Mouse (Mus musculus) cerebellum, adult 9-11 months (tissue): Measurements from ENCODE around the gene 2310007B03Rik.
A peak's percentile ranks its signal among the peaks of the same experiment; 100 is the strongest.

Experiments
- DNase-seq: peaks from one replicate; pipeline ENCODE4 v3.0.0; 2022

The 2310007B03Rik gene

DNA sequence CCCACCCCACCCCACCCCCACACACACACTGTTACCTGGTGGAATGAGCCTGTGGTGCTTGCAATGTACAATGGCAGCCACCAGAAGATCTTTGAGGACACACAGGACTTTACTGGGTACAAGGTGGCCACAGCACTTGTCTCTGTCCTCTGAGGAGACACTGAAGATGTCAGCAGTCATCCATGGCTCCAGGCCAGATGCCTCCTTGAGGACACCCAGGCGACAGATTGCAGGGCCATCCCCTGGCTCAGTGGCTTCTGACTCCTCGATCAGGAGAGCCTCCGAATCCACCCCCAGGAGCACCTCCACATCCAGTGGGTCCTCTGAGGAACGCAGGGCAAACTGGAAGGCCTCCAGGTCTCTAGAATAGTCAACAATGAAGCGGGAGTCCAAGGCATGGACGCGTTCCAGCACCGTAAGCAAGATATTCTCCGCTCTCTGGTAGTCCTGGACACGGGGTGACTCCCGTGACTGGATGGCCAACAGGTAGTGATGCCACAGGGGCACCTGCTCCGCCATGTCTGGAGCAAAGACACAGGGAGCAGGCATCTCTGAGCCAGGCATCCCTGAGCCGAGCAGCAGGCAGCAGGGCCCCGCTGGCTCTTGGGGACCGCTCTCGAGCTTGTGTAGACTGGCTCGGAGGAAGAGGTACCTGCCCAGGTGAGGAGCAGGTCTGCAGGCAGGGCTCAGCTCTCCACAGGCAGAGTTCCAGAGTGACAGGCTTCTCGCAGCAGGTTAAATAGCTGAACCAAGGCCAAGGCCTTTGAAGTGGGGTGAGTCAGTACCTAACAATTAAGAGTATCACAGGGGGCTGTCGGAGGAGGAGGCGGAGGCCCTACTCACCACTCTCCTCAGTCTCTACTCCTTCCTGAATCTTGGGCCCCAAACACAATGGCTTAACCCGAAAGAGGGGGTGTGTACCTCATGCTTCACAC, 915 bp downstream of the 2310007B03Rik start:
- DNase-seq: peak; percentile 30

DNA sequence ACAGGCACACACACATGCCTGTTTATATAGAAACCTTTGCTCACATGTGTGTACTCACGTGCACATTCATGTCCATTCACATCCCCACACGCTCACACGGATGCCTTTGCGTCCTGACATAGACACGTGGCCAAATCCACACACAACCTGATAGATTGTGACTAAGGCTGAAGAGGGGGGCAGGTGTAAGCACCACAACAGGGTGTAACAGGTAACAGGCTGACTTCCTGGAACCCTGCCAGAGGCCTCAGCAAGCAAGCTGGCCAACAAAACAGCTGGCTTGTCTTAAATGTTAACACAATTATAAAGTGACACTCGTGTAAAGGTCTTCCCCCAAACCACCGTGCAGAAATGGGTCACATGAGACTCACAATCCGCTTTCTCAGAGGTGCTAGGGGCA, 1.8 kb downstream of the 2310007B03Rik start:
- no peak for DNase-seq

DNA sequence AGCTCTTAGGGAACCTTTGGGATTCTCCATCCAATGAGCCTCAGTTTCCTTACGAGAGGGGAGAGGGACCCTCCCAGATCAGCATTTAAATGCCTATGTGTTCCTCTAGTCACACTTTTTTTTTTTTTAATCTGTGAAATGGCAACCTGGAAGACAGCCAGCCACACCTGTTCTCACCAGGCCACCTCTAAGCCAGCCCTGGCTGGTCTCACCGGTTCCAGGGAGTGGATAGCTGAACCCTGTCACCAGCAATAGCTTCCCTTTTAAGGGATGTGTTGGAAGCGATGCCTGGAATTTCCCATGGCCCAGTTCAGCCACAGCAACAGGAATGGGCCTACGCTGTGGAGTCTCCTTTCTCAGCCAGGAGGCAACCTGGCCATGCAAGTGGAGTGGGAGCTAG, 3.2 kb downstream of the 2310007B03Rik start:
- DNase-seq: no peak

DNA sequence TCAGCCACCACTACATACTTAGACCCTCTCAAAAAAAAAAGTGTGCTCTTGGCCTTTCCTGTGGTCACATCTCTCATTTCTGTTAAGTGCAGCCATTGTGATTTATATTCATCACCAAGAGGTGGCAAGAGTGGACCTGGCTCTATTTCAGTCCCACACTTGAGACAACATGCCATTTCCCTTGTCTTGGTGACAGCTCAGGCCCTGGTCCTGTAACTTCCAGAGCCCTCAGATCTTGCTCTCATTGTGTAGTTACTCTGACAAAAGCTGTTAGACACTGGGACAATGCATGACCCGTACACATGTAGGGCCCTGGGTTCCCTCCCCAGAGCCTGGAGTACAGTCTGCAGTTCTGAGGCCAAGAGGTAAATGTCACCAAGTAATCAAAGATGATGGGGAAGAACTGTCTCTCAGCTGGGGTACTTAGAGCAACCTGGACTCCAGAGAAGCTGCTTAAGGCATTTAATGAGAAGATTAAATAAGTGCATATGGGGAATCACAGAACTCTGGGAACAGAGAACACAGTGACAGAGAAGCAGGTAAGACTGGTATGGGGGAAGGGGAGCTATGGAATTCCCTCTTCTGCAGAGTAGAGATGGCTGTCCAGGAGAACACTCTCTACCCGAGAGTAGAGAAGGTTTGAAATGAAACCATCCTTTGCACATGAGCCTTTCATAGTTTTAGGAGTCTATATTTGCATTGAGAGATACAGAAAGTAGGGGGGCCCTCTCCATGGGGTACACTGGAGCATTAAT, 9.7 kb downstream of the 2310007B03Rik start:
- no peak for DNase-seq

DNA sequence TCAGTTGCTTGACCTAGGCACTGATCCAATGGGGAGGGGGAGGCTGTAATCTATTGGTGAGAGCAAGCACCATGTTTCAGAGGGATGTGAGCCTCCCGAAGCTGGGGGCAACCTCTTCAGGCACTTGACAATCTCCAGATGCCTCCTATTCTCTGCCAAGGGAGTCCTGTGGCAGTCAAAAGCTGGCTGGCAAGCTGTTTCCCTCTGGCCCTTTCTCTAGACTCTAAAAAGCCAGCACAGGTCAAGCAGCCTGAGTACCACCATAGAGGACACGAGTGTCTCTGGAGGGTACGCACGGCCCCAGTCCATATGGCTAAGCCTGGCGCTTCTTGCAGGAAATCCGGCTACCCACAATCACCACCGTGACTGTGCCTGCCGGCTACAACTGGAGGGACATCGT, 16.6 kb downstream of the 2310007B03Rik start:
- no peak for DNase-seq

DNA sequence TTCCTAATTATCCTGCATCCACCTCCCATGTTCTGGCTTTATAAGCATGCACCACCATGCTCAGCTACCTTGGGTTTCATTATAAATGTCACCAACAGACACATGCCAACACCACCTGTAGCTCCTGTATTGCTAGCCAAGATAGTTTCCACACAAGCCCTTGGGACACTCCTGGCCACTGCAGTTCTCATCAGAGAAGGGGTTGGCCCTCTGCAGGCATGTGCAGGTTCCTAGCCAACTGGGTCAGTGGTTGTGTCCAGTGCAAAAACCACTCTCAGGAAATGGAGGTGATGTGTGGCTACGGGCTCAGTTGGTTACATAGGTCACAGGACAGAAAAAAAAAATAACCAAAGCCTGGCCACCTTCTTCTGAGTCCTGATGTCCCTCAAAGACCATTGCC, 17.9 kb downstream of the 2310007B03Rik start:
- no peak for DNase-seq

DNA sequence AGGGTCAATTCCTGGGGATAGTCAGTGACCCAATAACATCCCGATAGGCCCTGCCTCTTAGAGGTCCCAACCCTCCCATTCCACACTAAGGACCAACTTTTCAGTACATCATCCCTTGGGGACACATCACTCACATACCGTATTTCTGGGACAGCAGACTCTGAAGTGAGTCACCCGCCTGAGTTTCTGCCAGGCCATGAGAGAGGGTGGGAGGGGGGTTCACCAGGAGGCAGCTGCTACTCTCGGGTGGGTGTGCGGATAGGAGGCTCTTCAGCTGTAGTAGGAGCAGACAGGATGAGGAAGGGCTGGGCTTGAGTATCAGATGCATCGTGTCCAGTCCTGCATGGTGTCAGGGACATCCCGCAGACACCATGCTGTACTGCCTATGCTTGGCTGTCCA, 21.0 kb downstream of the 2310007B03Rik start:
- DNase-seq: no peak

DNA sequence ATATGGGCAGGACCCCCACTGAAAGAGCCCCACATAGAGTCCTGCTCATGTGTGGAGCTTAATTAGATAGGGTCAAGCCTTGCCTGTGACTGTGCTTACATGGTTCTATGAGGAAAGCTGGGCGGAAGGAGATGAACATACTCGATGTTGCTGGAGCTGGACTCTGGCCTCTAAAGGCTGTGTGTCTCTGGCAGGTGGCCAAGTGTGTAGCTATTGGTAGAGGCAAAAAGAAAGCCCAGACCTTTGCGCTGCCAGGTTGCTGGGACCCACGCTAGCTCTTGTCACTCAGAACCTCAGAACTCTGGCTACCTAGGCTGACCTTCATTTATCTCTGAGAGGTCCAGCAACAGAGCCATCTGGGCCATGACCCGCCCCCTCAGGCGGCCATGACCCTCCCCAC, 22.2 kb downstream of the 2310007B03Rik start:
- DNase-seq: no peak

DNA sequence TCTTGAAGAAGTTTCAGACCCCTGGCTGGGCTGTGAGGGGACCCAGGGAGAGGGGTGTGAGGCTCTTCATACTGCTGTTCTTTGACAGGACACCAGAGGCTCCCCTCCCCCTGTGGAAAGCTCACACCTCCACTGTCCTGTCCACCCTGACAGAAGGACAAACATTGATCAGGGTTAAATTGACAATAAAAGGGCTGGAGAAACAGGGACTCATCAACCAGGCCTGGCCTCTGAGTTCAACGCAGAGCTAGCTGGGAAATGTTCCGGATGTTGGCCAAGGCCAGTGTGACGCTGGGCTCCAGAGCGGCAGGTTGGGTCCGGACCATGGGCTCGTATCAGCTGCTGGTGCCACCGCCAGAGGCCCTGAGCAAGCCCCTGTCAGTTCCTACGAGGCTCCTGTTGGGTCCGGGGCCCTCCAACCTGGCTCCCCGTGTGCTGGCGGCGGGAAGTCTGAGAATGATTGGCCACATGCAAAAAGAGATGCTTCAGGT, 25.7 kb downstream of the 2310007B03Rik start, which contains the start of gene Agxt:
TSS of gene Agxt (plus strand) at position 205 of the 491 bp plus-strand sequence.
- no peak for DNase-seq

DNA sequence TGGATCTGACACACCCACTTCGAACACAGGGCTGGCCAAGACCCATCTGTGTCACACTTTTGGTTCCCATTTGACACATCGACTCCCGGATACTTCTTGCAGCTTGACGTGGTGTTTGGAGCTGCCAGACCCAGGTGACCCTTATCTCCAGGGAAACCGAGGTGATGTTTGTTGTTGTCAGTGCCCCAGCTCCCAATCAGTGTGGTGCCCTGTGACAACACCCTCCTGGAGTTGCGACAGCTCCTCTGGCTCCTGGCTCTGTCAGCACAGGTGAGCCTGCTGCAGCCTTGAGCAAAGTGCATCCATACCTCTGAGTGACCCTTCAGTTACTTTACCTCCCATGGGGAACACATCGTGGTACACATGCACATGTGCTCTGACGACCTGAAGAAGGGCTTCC, 28.1 kb downstream of the 2310007B03Rik start:
- no peak for DNase-seq

DNA sequence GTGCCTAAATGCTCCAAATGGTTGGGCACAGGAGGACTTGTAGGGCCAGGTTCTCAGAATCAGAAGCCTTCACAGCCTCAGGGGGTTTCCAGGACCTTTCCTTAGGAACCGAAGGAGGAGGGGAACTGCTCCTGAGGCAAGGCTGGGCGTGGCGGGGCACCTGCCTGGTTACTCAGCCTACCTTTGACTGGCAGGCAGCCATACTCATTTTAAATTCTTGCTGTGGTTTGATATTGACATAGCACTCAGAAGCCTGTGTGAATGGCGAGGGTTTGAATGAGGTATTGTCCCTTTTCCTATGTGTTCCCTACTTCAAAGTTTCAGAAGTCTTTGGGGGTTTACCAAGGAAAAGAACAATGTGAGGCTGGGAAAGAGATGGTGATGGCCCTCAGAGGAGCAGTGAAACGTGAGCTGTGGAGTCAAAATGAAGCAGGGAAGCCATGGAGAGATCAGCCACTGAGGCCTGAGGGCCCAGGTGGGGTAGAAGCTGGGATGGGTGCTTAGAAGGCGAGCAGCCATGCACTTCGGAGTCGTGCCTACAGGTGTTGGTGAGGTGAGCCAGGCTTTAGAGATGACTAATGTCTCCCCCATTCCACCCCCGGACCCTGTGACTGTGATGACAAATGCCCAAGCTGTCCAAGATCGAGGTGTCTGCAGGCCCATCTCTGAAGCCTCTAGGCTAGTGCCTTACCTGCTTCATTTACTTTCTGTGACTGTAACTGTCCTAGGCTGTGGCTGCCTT, 30.3 kb downstream of the 2310007B03Rik start:
- DNase-seq: no peak

DNA sequence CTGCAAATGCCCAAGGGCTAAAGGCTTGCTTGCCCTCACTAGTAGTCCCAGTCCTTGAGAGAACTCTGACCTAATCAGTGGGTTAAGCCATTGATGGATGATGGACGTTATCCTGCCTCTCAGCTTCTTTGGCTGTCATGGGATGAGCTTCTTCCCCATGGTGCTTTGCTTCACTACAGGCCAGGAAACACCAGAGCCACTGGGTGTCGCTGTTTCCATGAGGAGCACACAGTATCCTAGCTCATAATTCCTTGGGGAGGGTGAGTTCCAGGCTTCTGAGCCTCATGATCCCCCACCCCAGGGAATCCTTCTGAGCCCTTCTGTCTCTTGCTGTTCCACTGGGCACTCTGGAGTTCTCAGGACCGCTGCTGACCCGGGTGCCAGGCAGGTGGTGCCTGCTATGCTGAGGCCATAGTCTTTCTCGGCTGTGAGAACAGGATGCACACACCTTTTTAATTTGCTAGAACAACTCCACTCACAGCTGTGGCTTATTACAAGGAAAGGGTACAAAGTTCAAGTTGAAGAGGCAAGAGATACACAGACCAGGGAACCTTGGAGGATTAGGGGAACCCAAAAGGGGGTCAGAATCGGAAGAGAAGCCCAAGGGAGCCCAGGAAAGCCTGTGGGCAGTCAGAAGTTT, 31.9 kb downstream of the 2310007B03Rik start:
- DNase-seq: peak; percentile 50

DNA sequence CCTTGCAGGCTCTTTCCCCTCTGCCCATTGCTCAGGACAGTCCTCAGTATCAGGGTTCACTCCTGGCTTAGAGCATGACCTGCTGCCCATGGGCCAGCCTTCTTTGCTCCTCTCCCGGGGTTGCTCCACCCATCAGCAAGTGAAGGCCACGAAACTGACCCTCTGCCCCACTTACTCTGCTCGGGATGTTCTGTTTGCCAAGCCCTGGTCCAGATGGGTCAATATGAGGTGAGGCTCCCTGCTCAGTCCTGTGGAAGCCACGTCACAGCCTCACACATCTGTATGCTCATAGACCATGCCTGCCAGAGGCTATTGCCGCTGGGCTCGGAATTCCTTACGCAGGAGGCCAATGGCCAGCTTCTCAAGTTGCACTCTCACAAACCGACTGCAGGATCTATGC, 32.5 kb downstream of the 2310007B03Rik start:
- DNase-seq: no peak

DNA sequence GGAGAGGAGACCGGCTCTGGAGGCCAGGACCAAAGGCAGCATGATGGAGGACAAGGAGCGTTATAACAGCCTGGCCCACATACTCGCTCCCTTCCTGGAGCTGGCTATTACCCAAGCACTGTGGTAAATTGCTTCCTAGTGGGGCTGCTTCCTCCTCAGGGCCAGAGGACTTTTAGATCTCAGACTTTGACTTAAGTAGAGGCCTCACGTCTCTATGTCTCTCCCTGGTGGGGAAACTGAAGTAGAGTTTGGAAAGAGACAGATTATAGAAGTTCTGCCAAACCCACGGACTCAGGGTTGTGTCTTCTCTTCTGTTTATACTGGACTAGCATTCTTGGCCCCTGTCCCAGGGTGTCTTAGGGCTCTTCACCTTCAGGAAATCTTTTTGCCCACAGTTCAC, 35.5 kb downstream of the 2310007B03Rik start:
- DNase-seq: no peak

DNA sequence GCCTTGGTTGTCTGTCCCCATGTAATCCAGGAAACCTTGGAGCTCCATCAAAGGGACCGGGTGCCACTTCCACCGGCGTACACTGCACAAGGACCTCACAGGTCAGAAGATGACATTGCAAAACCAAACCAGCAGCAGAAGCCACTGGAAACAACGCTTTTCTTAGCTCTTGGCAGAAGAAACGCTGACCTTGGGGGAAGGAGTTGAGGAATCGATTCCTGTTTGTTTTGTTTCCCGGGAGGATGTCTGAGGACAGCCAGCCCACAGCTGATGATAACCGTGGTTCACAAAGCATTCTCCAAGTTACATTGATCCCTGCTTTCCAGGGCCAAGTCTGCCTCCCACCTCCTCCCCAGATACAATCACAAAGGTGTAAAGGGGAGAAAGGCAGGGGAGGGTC, 36.7 kb downstream of the 2310007B03Rik start:
- DNase-seq: no peak

DNA sequence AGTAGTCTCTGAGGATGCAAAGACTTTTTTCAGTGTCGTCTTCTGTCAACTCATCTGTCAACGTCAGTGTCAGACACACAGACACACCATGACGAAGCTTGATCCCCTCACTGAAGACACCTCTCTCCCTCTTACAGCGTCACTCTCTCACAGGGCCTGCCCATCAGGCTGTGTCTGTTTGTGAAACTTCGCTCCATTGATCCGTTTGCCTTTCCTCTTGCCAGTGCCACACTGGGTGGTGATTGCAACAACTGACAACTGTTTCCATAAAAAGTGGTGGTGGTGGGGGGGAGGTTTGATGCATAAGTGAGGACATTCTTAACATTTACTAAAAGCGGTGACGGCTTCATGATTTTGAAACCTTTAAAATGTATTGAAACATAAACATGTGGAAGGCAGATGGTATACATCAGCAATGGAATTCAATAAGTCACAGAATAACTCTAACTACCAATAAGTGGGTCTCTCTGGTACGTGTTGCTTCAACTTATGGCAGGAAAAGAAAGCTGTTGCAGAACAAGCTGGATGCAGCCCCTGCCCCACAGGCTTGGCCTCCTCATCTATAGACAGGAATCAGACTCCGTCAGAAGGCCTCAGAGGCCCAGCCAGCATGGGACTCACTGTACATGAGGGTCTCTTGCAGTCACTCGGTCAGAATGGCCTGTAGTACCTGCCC, 37.4 kb downstream of the 2310007B03Rik start:
- no peak for DNase-seq

DNA sequence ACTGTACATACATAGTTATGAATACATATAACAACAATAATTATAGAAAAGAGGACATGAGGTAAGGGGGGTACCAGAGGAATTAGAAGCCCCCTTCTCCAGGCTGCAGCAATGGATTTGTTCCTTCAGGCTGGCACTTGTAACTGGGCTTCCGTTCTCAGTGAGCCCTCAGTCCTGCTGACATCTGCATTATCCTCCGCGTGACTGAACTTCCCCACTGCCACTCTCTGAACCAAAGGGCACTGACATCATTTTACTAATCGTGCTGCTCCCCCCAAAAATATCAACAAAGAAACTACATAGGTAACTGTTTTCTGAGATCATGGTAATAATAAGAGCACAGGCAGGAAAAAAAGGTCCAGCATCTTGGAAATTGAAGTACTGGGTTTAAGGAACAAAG, 41.9 kb downstream of the 2310007B03Rik start:
- DNase-seq: no peak

DNA sequence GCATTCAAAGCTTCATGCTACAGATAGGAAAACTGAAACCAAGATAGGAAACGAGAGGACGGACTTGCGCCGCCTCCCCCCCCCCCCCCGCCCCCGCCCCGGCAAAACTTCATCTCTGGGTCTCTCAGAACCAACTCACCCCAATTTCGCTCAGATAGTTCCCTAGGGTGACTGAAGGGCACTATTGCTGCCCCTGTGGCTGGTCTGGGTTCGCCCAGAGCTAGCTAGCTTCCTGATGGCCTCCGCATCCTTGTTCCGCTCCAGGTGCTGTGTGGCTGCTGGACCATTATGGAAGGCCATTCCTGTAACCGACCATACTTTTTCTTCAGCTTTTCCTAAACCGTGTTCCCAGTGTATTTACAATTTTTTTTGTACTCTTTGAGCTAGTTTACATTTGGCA, 45.3 kb downstream of the 2310007B03Rik start:
- DNase-seq: no peak

DNA sequence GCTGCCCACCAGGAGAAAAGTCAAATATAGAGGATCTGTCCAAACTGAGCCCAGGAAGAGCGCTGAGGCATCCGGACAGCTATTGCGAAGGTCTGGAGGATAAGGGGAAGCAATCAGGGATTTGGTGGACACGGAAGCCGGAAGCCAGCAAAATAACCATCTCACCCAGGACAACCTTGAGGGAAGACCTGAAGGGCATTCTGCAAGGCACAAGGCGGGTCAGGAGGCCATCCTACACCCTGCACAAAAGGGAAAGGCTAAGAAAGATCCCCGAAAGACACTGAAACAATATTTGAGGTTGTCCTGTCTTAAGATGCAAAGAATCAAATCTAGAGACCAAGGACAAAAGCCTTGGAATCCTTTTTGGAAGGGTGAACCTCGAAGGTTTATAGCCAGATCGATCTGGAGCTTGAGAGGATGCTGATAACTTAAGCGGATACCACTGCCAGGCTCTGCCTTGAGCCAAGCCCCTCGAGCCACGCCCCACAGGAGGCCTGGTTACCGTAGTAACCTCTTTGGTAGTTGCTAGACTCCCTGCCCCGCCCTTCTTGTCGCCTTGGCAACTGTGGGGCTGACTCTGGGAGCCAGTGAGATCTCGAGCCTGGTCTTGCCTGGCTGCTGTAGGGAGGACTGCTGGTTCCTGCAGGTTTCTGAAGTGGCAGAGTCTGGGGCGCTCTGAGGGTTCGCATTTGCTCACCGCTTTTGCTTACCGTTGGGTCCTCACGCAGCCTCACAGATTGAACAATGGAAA, 45.9 kb downstream of the 2310007B03Rik start:
- DNase-seq: peak; percentile 81

DNA sequence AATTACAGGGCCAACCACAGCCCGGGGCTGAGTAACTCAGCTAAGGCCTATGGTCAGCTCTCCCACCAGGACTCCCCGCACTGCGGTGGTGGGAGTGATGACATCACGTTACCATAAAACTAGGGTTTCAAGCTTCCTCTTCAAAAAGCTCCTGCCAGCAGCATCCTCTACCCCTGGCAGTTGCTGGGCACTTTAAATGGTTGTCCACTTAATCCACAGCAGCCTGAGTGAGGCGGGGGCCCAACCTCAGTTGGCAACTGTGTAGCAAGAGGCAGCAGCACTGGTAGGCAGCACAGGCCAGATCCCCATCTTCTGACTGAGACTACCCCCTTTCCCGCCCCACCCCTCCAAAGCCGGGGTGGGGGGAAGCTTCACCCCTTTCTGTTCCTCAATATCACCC, 58.0 kb downstream of the 2310007B03Rik start:
- DNase-seq: peak; percentile 60

DNA sequence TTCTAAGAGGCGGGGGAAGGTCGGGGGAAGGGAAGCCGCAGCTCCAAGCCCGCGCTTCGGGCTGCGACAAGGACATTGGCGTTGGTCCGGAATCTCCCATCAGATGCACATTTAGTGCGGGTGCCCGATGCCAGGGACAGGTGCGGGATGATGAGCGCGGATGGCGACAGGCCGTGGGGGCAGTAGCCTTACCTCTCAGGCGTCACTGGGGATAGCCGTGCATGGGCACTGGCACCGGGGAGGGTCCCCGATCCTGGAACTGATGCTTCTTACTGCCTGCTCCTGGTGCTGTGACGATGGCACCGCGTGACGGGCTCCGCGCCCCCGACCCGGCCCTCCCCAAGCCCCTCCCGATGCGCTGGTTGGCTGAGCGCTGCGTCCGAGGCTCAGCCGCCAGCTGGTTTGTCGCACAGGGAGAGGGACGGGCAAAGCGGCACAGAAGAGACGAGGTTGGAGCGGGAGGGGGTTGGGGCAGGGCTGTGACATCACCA, 59.1 kb downstream of the 2310007B03Rik start, which contains the start of gene Kif1a:
TSS of gene Kif1a (minus strand) at position 381 of the 491 bp plus-strand sequence.
- peak; percentile 93 for DNase-seq
